Mouse (Mus musculus) adrenal gland, postnatal 25 days (tissue): Measurements from ENCODE around the gene Ap2a2. TPM values are rescaled to one million over a fixed set of nuclear protein-coding genes. Genes with fewer than 3 reads are reported as not detected.
"Not testable (repeated sequence)": the region's sequence is repeated elsewhere in the genome, so short reads cannot be mapped to it uniquely, and the experiment has no call there.

ENCODE experiments used
- DNase-seq: peaks from one replicate; pipeline ENCODE4 v3.0.0; 2021; ENCODE audit warnings: mixed read lengths
- total RNA-seq: library from RNA; stranded (reverse); gene quantifications from 2 replicates; pipeline ENCODE4 v1.2.3, GENCODE M21; 2021

Ap2a2 gene
- total RNA-seq, 1 experiment from 2014 or later: 53.4 TPM

- DNase-seq: no peak
Measured at GRCm38 (mm10) chr7:141559726-141560325, 2.1 kb upstream of the Ap2a2 start.

GRCm38 (mm10) chr7:141560471-141560870 lies 1.5 kb upstream of the Ap2a2 start:
- no peak for DNase-seq

DNA sequence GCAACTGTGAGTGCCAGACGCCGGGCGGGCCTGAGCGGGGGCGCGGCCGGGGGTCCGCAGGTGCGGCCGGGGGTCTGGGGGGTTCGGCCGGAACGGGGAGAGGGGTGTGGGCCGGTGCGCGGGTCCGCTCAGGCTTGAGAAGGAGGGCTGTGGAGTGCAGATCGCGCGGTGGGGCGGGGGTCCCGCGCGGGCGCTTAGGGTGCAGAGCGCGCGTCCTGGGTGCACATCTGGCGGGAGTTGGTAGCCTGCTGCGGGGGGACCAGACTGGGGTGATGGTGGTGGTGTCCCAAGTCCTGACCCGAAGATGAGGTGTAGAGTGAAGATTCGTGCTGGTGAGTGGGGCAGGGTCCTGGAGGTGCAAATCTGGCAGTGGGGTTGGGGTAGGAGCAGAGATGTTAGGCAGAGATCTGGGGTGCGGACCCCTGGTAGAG lies 463 bp downstream of the Ap2a2 start:
- DNase-seq: peak; percentile 27

DNA sequence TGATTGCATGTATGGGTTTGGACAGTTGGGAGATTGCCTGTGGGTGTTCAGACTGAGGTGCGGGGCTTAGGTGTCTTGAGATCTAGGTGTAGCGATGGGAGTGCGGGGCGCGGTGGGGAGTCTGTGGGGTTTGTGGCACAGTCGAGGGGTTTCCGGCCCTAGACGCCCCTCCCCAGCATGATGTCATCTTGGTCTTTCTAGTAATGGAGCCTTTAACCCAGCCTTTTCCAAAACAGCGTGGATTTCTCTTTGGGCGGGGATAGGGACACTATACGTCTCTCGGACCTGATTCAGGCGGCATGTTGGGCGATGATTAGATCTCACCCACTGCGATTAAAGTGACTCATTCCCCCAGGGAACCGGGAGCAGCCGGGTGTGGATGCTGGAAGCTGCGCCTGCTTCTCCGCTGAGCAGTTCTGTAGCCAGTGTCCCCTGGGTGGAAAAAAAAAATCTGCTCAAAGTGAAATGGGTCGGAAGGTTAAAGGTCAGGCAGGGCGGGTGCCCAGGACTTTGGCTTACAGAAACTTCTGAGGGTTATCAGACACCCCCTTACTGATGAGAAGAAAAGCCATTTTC lies 967 bp downstream of the Ap2a2 start:
- DNase-seq: peak; percentile 56

DNA sequence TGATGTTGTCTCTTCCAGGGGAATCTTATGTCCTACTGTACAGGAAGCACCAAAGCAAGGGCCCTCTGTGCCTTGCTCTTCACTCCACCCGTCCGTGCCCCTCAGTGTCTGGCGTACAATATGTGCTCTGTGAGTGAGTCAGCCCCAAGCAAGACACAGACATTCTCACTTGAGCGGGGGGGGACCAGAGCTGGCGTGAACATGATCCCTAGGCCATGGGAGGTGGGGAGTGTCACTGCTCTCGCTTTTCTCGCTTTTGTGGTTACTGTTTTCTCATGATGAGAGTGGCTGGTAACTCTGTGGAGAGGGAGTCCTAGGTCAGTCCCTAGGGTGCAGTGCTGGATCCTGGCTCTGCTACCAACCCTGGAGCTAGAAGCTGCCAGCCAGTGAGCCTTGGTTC lies 2.6 kb downstream of the Ap2a2 start:
- no peak for DNase-seq

DNA sequence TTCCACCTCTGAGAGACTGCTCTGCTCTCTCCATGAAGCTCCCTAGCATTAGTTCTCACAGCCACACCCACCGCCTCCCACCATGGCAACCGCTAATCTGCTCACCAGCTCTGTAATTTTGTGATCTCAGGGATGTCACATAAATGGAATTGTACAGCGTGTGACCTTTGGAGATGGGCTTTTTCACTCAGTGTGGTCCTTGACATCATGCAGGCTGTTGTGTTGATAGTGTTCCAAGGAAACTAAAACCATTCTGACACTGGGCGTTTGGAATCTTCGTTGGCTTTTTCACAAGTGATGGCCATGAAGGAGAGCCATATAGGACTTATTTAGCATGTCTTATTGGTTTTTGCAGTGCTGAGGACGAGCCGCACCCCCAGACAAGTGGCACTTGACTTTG lies 4.6 kb downstream of the Ap2a2 start:
- DNase-seq: no peak

DNA sequence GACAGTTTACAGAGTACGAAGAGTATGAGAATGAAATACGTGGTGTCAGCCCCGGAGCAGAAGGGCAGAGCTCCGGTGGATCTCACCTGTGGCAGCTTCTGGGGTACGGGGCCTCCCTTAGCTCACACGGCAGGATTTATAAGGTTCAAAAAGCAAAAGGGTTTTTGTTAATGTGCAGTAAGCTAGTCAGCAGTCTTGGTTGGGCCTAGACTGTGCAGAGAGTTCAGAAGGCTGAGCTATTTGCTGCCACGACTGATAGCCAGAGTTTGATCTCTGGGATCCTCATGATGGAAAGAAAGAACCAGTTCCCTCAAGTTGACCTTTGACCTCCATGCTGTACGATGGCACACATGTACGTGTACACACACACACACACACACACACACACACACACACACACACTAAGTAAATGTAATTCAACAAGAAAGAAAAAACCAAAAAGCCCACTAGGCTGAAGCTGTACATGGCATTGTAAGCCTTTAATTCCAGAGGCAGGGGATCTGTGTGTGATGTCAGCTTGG lies 7.4 kb downstream of the Ap2a2 start:
- DNase-seq: no peak

DNA sequence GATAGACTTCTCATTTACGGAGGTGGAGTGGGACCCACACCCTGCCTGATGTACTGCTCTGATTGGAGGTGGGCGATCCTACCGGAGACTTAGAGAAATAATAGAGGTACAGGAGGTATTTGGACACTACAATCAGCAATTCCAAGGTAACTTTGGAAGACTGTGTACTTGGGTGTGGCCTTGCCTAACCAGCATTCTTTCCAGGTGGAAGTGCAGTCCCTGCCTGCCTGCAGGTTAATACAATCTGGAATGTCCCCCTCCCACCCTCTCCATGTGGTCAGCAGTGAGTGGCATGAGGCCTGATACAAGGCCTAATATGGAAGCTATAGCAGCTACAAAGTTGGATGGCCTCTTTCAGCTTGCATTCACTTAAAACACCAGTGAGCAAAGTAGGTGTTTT lies 7.9 kb downstream of the Ap2a2 start:
- DNase-seq: no peak

GRCm38 (mm10) chr7:141570625-141571295 lies 8.8 kb downstream of the Ap2a2 start:
- DNase-seq: no peak

- no peak for DNase-seq
Measured at GRCm38 (mm10) chr7:141574041-141574440, 12.1 kb downstream of the Ap2a2 start.

GRCm38 (mm10) chr7:141575481-141575880 lies 13.5 kb downstream of the Ap2a2 start:
- DNase-seq: no peak

DNA sequence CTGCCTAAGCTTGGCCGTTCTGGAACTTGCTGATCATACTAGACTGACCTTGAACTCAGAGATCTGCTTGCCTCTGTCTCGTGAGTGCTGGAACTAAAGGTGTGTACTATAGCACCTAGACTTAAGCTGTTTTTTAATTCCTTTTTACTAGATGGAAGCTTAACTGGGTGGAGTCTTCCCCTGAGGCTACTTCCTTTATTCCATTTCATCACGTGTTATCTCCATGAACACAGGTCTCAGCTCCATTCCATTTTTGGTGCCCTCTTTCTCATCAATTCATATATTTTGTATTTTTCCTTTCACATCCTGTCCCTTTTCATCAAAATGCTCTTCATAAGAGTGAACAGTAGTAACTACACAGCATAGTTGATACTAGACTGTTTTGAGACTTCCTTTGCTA lies 15.8 kb downstream of the Ap2a2 start:
- no peak for DNase-seq

- no peak for DNase-seq
Measured at GRCm38 (mm10) chr7:141578511-141578910, 16.5 kb downstream of the Ap2a2 start.

- no peak for DNase-seq
Measured at GRCm38 (mm10) chr7:141578943-141579342, 17.0 kb downstream of the Ap2a2 start.

- DNase-seq: no peak
Measured at GRCm38 (mm10) chr7:141581323-141581722, 19.4 kb downstream of the Ap2a2 start.

DNA sequence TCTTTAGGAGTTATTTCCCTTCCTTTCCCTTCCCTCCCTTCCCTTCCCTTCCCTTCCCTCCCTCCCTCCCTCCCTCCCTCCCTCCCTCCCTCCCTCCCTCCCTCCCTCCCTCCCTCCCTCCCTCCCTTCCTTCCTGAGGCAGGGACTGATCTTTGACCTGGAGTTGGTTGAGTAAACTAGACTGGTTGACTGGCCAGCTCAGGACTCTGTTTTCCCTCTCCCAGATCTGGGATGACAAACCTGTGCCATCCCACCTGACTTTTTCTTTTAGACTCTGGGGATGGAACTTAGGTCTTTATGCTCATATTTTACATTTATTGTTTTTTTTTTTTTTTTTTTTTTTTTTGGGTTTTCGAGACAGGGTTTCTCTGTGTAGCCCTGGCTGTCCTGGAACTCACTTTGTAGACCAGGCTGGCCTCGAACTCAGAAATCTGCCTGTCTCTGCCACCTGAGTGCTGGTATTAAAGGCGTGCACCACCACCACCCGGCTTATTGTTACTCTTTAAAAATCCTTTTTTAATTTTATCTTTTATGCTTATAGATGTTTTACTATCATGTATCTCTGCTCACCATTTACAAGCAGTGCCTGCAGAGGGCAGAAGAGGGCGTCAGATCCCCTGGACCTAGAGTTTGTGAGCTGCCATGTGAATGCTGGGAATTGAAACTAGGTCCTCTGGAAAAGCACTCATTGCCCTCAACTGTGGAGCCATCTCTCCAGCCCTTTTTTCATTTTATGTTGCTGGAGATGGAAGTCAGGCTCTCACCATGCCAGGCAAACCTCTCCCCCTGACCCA lies 22.3 kb downstream of the Ap2a2 start:
- DNase-seq: no peak

- DNase-seq: no peak
Measured at GRCm38 (mm10) chr7:141585288-141585687, 23.3 kb downstream of the Ap2a2 start.

- no peak for DNase-seq
Measured at GRCm38 (mm10) chr7:141585881-141586280, 23.9 kb downstream of the Ap2a2 start.

- no peak for DNase-seq
Measured at GRCm38 (mm10) chr7:141588890-141589289, 26.9 kb downstream of the Ap2a2 start.

DNA sequence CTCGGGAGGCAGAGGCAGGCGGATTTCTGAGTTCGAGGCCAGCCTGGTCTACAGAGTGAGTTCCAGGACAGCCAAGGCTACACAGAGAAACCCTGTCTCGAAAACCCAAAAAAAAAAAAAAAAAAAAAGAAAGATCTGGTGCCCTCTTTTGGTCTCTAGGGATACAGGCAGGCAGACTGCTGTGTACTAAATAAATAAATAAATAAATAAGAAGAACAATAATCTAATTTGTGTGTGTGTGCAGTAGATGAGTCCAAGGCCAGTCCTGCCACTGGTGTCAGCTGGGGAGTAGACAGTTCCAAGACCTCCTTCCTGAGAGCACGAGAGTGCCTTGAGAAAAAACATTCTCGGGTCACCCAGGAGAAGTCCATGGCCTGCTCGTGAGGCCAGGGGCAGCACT lies 28.3 kb downstream of the Ap2a2 start:
- not testable (repeated sequence) for DNase-seq

- DNase-seq: no peak
Measured at GRCm38 (mm10) chr7:141590959-141591358, 29.0 kb downstream of the Ap2a2 start.

DNA sequence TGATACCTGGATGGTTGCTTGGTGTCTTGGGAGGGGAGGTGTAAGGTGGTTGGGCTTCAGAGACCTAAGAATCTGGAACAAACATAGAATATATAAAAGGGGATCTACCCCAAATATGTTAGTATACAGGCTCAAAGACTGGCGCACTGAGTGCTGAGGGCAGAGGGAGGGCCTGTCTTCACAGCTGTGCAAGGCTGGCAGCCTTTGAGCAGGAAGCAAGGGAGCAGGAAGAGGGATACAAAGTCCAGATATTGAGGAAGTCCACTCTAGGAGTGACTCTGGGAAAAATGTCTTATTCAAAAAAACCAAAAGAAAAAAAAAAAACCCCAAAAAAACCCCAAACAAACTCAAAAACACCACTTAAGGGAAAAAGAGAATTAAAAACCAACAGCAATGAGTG lies 30.1 kb downstream of the Ap2a2 start:
- DNase-seq: no peak

DNA sequence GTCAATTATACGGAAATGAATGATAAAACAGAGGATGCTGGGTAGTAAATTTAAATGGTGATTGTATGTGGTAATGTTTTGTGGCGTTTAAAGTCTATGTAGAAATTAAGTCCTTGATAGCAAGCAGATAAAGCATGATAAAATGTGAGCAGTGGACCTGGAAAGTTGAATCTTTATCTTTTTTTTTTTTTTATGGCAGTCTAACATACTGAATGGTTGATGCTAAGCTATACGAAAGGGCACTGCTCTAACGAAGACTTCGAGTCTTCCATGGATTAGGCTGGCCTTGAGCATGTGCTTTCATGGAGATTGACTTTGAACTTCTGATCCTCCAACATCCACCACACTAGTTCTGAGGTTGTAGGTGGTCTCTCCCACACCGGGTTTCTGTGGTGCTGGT lies 31.1 kb downstream of the Ap2a2 start:
- no peak for DNase-seq
